Mouse (Mus musculus) kidney, postnatal 0 days (tissue): ENCODE data around the gene Pld5. TPM values are rescaled to one million over a fixed set of nuclear protein-coding genes. Genes with fewer than 3 reads are reported as not detected.

Experiments used
- ATAC-seq: fragments of 200-750 bp; cut with Nextera tagmentation; replicated peaks from 2 replicates; pipeline ENCODE4 v1.8.0; 2017; ENCODE audit warnings: low read depth, moderate number of reproducible peaks, moderate TSS enrichment, moderate library complexity; ENCODE audit not compliant: low FRiP score
- DNase-seq: peaks from one replicate; pipeline ENCODE4 v3.0.0-alpha.2; 2016; ENCODE audit warnings: low spot score
- H3K27ac ChIP-seq: fragments of 300-500 bp; sonication (generic); 2 replicates; pipeline ENCODE4 v1.5.1; 2014; ENCODE audit warnings: mild to moderate bottlenecking
- H3K27me3 ChIP-seq: fragments of 300-500 bp; sonication (generic); 2 replicates; pipeline ENCODE4 v1.6.1; 2014; ENCODE audit warnings: low read length, mixed read lengths; ENCODE audit not compliant: insufficient read depth
- H3K36me3 ChIP-seq: fragments of 300-500 bp; sonication (generic); 2 replicates; pipeline ENCODE4 v1.6.1; 2014; ENCODE audit warnings: low read length, mixed read lengths; ENCODE audit not compliant: insufficient read depth
- H3K4me1 ChIP-seq: fragments of 300-500 bp; sonication (generic); replicated peaks from 2 replicates; pipeline ENCODE4 v1.6.1; 2014; ENCODE audit warnings: antibody characterized with exemption, low read length, mixed read lengths; ENCODE audit not compliant: insufficient read depth
- H3K4me2 ChIP-seq: fragments of 300-500 bp; sonication (generic); 2 replicates; pipeline ENCODE4 v1.6.1; 2014; ENCODE audit warnings: mild to moderate bottlenecking, low read length, moderate library complexity, mixed read lengths
- H3K4me3 ChIP-seq: fragments of 300-500 bp; sonication (generic); replicated peaks from 2 replicates; pipeline ENCODE4 v1.5.1; 2014; ENCODE audit warnings: low read depth, low read length
- H3K9ac ChIP-seq: fragments of 300-500 bp; sonication (generic); 2 replicates; pipeline ENCODE4 v1.6.1; 2014; ENCODE audit warnings: low read depth, low read length
- H3K9me3 ChIP-seq: fragments of 300-500 bp; sonication (generic); replicated peaks from 2 replicates; pipeline ENCODE4 v1.6.1; 2016; ENCODE audit warnings: low read length, inconsistent platforms, mixed read lengths
- CTCF ChIP-seq: IDR thresholded peaks from 2 replicates; pipeline ENCODE4 v1.5.1; 2016; ENCODE audit warnings: antibody characterized with exemption, low read depth, mild to moderate bottlenecking, moderate library complexity
- WGBS: fragments of 180-500 bp; shearing (Covaris S2); extraction: QIAGEN DNeasy Blood & Tissue Kit; methylation state at CpG from one replicate; pipeline ENCODE4 v1.1.7; 2014; 5-methylcytosine and 5-hydroxymethylcytosine counted together
- polyA plus RNA-seq: library from polyadenylated mRNA; unstranded; fragments of >200 nt; fragmentation: Nextera tagmentation; extraction: Ambion mirVana; gene quantifications from 2 replicates; pipeline ENCODE4 v1.2.1, GENCODE M21; 2015

Pld5 gene
- polyA plus RNA-seq, 1 experiment from 2014 or later: 0.51 TPM

DNA sequence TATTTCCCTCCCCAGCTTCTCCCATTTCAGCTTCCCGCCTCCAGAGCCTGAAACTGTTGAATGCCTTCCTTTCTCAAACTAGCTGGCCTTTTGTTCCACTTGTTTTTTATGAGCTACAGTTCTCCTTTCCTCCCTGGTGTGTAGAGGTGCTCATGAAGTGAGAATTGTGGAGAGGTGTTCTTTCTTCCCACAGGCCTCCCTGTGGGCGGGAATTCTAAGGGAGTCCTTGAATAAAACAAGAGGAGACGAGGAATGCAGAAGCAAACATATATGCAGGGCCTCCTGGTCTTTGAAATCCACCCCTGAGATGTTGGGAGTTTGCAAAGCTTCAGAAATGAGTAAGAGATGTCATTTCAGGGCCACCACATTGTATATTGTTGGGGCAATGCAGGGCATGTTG, 235.2 kb downstream of the Pld5 start:
- WGBS: 75% methylated on average over 3 of the region's 3 CpGs
- H3K27me3 ChIP-seq: no peaks in the 10 kb centered on the region
- H3K4me3 ChIP-seq: no peak overlapping the region
- no peaks in the 10 kb centered on the region for H3K9me3 ChIP-seq
- no peaks in the 10 kb centered on the region for H3K4me1 ChIP-seq
- ATAC-seq (no peak), DNase-seq (no peak)
- no peaks in the 10 kb centered on the region for H3K36me3 ChIP-seq
- no peak overlapping the region for H3K9ac ChIP-seq
- no peak overlapping the region for H3K27ac ChIP-seq
- H3K4me2 ChIP-seq: no peak overlapping the region
- no peak for TF ChIP-seq CTCF

DNA sequence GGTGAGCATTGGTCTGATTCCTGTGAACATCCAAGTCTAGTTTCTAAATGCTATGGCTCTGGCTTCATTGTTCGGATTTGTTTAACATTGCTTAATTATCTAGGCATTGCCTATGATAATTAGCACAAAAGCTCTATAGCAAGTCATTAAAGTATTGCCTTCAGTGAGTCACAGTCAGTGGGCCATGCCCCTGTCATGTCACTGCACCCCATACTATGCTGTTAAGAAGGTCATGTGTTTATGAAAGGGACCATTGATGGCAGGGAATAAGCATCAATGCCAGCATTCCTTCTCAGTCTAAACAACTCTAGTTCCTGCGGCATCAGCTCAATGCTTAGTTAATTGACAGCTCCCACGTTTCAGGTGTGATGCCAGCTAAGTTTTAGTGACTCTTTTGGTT, 239.1 kb downstream of the Pld5 start:
- Histone ChIP-seq H3K9me3 (no peaks in the 10 kb centered on the region), H3K9ac (no peak overlapping the region), H3K4me1 (no peaks in the 10 kb centered on the region), H3K27ac (no peak overlapping the region), H3K36me3 (no peaks in the 10 kb centered on the region), H3K4me2 (no peak overlapping the region), H3K27me3 (no peaks in the 10 kb centered on the region), H3K4me3 (no peak overlapping the region)
- WGBS: 71% methylated on average over 3 of the region's 3 CpGs
- no peak for DNase-seq
- no peak for TF ChIP-seq CTCF
- no peak for ATAC-seq

DNA sequence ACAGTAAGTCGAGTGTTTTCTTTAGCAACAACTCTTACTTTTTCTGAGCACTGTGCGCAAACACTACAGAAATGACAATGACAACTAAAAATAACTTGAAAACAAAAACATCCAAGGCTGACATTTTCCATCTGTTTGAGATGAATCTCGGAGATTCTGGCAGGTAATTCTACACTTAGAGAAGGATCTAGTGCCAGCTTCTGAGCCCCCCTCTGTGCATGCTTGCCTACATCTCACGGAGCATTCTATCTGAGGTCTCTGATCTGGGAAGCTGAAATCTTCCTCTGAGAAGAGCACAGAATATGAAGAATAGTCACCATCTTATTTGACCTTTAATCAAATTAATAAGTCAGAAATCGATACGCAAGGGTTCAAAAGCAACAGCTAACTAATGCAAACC, 240.4 kb downstream of the Pld5 start:
- Histone ChIP-seq H3K4me1 (no peaks in the 10 kb centered on the region), H3K4me3 (no peak overlapping the region), H3K9ac (no peak overlapping the region), H3K27me3 (no peaks in the 10 kb centered on the region), H3K4me2 (no peak overlapping the region), H3K36me3 (no peaks in the 10 kb centered on the region), H3K9me3 (no peaks in the 10 kb centered on the region), H3K27ac (no peak overlapping the region)
- no peak for TF ChIP-seq CTCF
- ATAC-seq: no peak
- WGBS: 69% methylated on average over 6 of the region's 6 CpGs
- DNase-seq: no peak

DNA sequence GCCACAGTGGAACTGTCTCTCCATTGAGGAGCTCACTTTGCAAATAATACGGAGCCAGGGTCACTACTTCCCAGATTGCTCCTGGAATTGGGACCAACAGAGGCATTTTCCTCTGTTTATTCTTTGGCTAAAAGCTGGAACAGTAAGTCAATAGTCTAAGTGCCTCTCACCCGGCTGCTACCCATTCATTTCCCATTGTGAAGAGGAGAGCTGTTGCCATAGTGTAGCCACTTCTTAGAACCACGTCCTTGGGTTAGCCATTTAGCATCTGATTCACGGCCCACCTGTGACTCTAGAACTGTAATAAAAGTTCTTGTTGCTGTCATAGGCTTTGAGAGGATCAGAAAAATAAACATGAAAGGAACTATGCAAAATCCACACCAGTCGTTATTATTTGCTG, 241.4 kb downstream of the Pld5 start:
- Histone ChIP-seq H3K4me2 (no peak overlapping the region), H3K4me3 (no peak overlapping the region), H3K27me3 (no peaks in the 10 kb centered on the region), H3K9me3 (no peaks in the 10 kb centered on the region), H3K27ac (no peak overlapping the region), H3K4me1 (no peaks in the 10 kb centered on the region), H3K9ac (no peak overlapping the region), H3K36me3 (no peaks in the 10 kb centered on the region)
- no peak for TF ChIP-seq CTCF
- 81% methylated on average over 5 of the region's 5 CpGs for WGBS
- DNase-seq (no peak), ATAC-seq (no peak)

DNA sequence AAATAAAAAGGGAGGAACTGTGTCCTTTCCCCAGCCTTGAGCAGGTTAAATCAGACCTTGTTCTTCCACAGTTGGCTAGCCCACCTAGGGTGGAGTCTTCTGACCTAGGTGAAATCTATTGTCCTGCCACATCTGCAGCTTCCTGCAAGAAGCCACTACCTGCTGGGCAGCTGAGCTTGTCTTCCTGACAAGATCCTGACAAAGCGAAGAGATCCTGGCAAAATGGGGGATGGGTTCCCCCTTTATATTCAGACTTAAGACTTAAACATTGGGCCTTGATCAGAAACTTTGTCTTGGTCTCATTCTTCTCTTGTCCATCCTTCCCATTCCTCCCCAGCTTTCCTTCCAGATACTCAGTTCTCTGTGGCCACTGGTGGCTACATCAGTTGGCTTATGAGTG, 246.0 kb downstream of the Pld5 start:
- TF ChIP-seq CTCF: no peak
- 100% methylated on average over 1 of the region's 1 CpGs for WGBS

DNA sequence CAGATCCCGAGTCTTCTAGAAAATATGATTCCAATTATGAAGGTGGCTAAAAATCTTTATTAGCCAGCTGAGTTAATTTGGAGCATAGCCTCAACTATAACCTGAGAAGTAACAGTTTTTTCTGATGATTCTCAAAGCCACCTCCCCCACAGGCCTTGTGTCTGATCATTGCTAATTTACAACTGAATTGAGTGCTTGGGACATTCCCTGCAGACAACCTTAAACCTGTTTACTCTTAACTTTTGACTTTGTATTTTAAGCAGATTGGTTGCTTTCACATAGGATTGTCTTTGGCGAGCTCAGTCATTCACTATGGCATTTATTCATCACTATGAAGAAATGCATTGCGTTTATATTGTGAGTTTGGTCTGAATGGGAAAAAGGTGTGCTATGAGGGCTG, 246.7 kb downstream of the Pld5 start:
- no peak overlapping the region for H3K27ac ChIP-seq
- H3K4me2 ChIP-seq: no peak overlapping the region
- H3K9ac ChIP-seq: no peak overlapping the region
- 75% methylated on average over 3 of the region's 3 CpGs for WGBS
- DNase-seq: no peak
- no peaks in the 10 kb centered on the region for H3K9me3 ChIP-seq
- no peak overlapping the region for H3K4me3 ChIP-seq
- no peaks in the 10 kb centered on the region for H3K4me1 ChIP-seq
- no peaks in the 10 kb centered on the region for H3K36me3 ChIP-seq
- no peak for TF ChIP-seq CTCF
- H3K27me3 ChIP-seq: no peaks in the 10 kb centered on the region
- ATAC-seq: no peak

More for the DNA sequence above, 246.0 kb downstream of the Pld5 start:
- no peak for DNase-seq
- ATAC-seq: no peak
- Histone ChIP-seq H3K36me3 (no peaks in the 10 kb centered on the region), H3K27me3 (no peaks in the 10 kb centered on the region), H3K9me3 (no peaks in the 10 kb centered on the region), H3K4me1 (no peaks in the 10 kb centered on the region), H3K4me2 (no peak overlapping the region), H3K4me3 (no peak overlapping the region), H3K9ac (no peak overlapping the region), H3K27ac (no peak overlapping the region)

DNA sequence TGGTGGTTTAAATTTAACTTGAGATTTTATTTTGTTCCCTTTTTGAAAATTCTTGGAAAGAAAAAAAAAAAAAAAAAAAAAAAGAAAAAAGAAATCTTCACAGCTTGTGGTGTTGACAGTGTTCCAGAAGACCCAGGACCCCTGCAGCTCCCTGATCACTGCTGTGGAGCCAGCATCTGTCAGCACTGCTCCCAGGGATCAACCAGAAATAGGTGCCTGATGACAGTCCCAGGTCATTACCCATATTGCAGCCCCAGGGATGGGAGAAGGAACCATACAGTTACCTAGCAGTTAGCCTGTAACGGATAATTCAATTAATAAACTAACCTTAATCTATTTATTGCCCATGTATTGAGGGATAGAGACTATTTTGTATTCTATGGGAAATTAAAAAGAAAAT, 250.6 kb downstream of the Pld5 start:
- Histone ChIP-seq H3K9me3 (no peaks in the 10 kb centered on the region), H3K9ac (no peak overlapping the region), H3K4me1 (no peaks in the 10 kb centered on the region), H3K4me2 (no peak overlapping the region), H3K27ac (no peak overlapping the region), H3K36me3 (no peaks in the 10 kb centered on the region), H3K27me3 (no peaks in the 10 kb centered on the region), H3K4me3 (no peak overlapping the region)
- 84% methylated on average over 1 of the region's 1 CpGs for WGBS
- no peak for TF ChIP-seq CTCF
- DNase-seq: no peak
- ATAC-seq: no peak
